Mouse (Mus musculus): ENCODE measurements at regions not wholly inside any gene's neighbourhood (a gene's known extent, or its start where the extent isn't known, plus 50 kb on each side); places are given as distances from the start of the nearest gene placed in this dataset.

DNA sequence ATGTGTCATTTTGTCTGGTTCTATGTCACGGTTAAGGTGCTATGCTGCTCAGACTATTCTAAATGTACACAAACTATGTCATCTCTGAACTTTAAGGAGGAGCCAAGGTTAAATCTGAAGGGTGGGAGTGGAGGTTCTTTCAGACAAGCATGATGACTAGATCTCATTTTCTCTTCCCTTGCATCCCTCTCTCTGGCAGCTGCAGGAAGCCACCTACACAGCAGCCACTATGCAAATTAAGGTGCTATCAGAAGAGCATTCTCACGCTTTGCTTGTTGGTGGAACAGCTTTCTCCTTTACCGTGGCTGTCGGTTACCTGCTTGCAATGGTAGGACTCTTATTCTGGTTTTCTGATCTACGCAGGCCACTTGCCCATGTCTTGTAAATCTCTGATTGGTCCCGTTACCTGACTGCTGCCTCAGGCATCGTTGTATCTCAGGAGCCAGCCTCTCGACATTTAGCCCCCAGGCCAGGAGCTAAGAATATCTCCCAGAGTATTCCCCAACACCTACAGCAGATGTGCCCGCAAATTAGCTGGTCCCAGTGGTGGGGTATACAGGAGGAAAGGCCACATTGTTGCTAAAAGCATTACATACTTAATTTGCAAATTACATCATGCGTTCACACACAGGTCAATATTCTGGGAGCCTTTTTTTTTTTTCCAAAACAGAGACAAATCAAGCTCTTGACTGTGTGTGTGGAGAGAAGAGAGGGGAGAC, 192.6 kb downstream of the Emx2 start:
- no peak for DNase-seq (ENCODE audit: low spot score)
- Histone ChIP-seq H3K9me3 (ENCODE audit: control insufficient read depth, low read length) (no peaks in the 10 kb centered on the region), H3K4me2 (ENCODE audit: low read length) (no peak overlapping the region), H3K9ac (ENCODE audit: low read length) (no peak overlapping the region), H3K27me3 (replicated peaks; ENCODE audit: control insufficient read depth, insufficient read depth, low read length) (no peaks in the 10 kb centered on the region), H3K27ac (ENCODE audit: low read depth) (no peak overlapping the region), H3K4me1 (replicated peaks; ENCODE audit: control insufficient read depth, insufficient read depth, low read length) (no peaks in the 10 kb centered on the region), H3K4me3 (ENCODE audit: low read depth, low read length) (no peak overlapping the region), H3K36me3 (ENCODE audit: control insufficient read depth, insufficient read depth, low read length) (no peaks in the 10 kb centered on the region)
- WGBS = 75% methylated on average over 10 of the region's 10 CpGs
- ATAC-seq (replicated peaks; ENCODE audit: low FRiP score, low TSS enrichment, low read depth) = no peak

DNA sequence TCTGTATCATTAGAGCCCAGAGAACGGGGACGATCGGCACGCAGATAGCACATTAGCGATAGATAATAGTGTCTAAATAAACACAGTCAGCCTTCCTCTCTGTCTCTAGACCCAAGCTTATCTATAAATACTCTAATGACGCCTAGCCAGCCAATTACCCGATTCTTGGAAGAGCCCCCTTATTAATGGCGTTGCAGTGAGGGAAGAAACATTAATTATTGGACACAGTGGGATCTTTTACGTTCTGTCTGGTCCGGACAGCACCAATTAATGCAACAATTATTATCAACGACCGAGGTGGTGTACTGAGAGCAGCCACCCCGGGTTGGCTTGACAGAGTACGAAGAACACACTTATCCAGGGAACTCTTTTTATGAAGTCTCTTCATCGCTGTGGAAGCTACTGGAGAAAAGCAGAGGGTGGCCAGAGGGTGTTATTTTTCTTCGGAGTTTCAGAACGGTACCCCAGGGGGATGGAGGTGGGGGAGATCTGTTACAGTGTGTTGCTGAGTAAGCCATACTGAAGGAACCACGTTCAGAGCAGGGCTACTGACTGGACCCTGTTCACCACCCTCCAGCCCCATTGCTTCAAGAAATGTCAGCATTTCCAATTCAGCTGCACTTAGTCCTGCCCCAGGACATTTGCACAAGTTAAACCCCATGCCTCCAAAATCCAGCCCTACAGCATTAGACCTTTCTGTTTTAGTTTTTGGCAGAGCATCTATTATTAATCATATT, 195.6 kb downstream of the Emx2 start:
- 50% methylated on average over 18 of the region's 18 CpGs for WGBS
- Histone ChIP-seq H3K36me3 (ENCODE audit: control insufficient read depth, insufficient read depth, low read length) (no peaks in the 10 kb centered on the region), H3K27ac (ENCODE audit: low read depth) (no peak overlapping the region), H3K4me1 (replicated peaks; ENCODE audit: control insufficient read depth, insufficient read depth, low read length) (no peaks in the 10 kb centered on the region), H3K4me3 (ENCODE audit: low read depth, low read length) (no peak overlapping the region), H3K9ac (ENCODE audit: low read length) (no peak overlapping the region), H3K27me3 (replicated peaks; ENCODE audit: control insufficient read depth, insufficient read depth, low read length) (no peaks in the 10 kb centered on the region), H3K9me3 (ENCODE audit: control insufficient read depth, low read length) (no peaks in the 10 kb centered on the region), H3K4me2 (ENCODE audit: low read length) (no peak overlapping the region)
- no peak for ATAC-seq (replicated peaks; ENCODE audit: low FRiP score, low TSS enrichment, low read depth)
- no peak for DNase-seq (ENCODE audit: low spot score)

DNA sequence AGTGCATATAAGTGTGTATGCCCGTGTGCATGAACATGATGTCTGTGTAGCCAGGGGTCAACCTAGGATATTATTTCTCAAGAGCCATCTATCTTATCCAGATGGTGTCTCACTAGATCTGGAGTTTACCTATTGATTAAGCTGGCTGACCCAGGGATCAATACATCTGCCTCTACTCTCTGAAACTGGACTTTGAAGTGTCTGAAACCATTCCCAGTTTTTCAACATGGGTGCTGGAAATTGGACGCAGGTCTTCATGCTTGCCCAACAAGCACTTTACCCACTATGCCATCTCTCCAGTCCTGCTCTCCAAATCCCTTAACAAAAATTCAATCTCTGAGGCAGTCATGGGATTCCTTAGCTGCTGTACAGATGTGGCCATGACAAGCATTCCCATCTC, 197.1 kb downstream of the Emx2 start:
- H3K4me2 ChIP-seq (ENCODE audit: low read length) = no peak overlapping the region
- ATAC-seq (replicated peaks; ENCODE audit: low FRiP score, low TSS enrichment, low read depth) = no peak

DNA sequence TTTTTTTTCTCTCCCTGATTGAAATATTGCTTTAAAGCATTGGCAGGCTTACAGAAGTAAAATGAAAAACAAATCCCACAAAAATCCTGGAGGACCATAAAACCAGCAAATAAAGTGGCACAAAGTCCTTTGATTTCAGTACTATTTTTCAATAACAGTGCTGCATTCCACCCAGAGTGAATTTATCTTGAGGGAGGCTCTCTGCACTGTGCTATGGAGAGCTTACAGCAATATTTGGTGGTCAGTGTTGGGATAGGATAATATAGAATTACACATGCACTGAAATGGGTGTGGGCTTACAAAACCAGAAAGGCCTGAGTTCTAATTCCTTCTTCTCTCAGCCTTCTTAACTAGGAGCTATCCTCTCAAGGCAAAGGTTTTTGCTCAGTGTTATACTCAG, 211.6 kb downstream of the Emx2 start:
- H3K4me1 ChIP-seq (replicated peaks; ENCODE audit: control insufficient read depth, insufficient read depth, low read length) = no peaks in the 10 kb centered on the region
- no peaks in the 10 kb centered on the region for H3K27me3 ChIP-seq (replicated peaks; ENCODE audit: control insufficient read depth, insufficient read depth, low read length)
- no peaks in the 10 kb centered on the region for H3K36me3 ChIP-seq (ENCODE audit: control insufficient read depth, insufficient read depth, low read length)
- ATAC-seq (replicated peaks; ENCODE audit: low FRiP score, low TSS enrichment, low read depth) (no peak), DNase-seq (ENCODE audit: low spot score) (no peak)
- H3K4me2 ChIP-seq (ENCODE audit: low read length) = no peak overlapping the region
- no peak overlapping the region for H3K4me3 ChIP-seq (ENCODE audit: low read depth, low read length)
- no peak overlapping the region for H3K9ac ChIP-seq (ENCODE audit: low read length)
- H3K9me3 ChIP-seq (ENCODE audit: control insufficient read depth, low read length) = no peaks in the 10 kb centered on the region
- no peak overlapping the region for H3K27ac ChIP-seq (ENCODE audit: low read depth)

More for the DNA sequence above, 197.1 kb downstream of the Emx2 start:
- WGBS = 96% methylated on average over 2 of the region's 2 CpGs
- no peak for DNase-seq (ENCODE audit: low spot score)
- no peak overlapping the region for H3K9ac ChIP-seq (ENCODE audit: low read length)
- no peaks in the 10 kb centered on the region for H3K36me3 ChIP-seq (ENCODE audit: control insufficient read depth, insufficient read depth, low read length)
- no peaks in the 10 kb centered on the region for H3K27me3 ChIP-seq (replicated peaks; ENCODE audit: control insufficient read depth, insufficient read depth, low read length)
- no peaks in the 10 kb centered on the region for H3K4me1 ChIP-seq (replicated peaks; ENCODE audit: control insufficient read depth, insufficient read depth, low read length)
- H3K27ac ChIP-seq (ENCODE audit: low read depth) = no peak overlapping the region
- H3K4me3 ChIP-seq (ENCODE audit: low read depth, low read length) = no peak overlapping the region
- H3K9me3 ChIP-seq (ENCODE audit: control insufficient read depth, low read length) = no peaks in the 10 kb centered on the region

DNA sequence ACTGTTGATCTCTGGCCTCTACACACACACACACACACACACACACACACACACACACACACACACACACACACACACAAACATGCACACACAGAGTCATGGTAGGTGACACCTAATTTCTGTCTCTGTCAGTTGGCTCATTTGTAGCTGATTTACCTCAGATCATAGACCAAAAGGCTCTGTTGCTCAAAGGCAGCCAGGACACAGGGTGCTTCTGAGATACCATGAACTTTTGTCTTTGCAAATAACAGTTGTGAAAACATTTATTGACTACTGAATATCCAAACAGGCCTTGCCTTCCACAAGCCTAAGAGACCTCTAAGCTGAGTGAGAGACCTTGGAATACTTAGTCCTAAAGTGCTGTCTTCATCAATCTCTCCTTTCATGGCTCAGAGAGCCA, 215.4 kb downstream of the Emx2 start:
- H3K9me3 ChIP-seq (ENCODE audit: control insufficient read depth, low read length) = no peaks in the 10 kb centered on the region
- H3K4me3 ChIP-seq (ENCODE audit: low read depth, low read length) = no peak overlapping the region
- DNase-seq (ENCODE audit: low spot score) (no peak), ATAC-seq (replicated peaks; ENCODE audit: low FRiP score, low TSS enrichment, low read depth) (no peak)
- H3K27me3 ChIP-seq (replicated peaks; ENCODE audit: control insufficient read depth, insufficient read depth, low read length) = no peaks in the 10 kb centered on the region
- no peak overlapping the region for H3K9ac ChIP-seq (ENCODE audit: low read length)
- no peak overlapping the region for H3K4me2 ChIP-seq (ENCODE audit: low read length)
- H3K36me3 ChIP-seq (ENCODE audit: control insufficient read depth, insufficient read depth, low read length) = no peaks in the 10 kb centered on the region
- H3K27ac ChIP-seq (ENCODE audit: low read depth) = no peak overlapping the region
- H3K4me1 ChIP-seq (replicated peaks; ENCODE audit: control insufficient read depth, insufficient read depth, low read length) = no peaks in the 10 kb centered on the region

DNA sequence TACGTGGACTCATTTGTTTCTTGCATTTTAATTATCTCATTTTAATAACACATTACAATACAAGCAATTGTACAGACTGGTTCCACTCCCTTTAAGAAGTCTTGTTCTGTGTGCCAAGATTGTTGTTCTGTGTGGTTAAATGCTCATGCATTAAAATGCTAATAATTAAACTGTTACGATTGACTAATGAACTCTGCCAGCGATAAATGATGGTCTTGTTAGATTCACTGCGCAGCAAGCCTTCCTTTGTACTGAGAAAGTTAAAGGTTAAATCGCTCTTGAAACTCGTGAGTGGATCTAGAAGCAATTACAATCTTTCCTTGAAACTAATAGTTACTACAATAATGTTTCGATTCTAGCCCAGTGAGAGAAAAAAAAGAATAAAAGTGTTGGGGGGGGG, 221.0 kb downstream of the Emx2 start:
- DNase-seq (ENCODE audit: low spot score) (no peak), ATAC-seq (replicated peaks; ENCODE audit: low FRiP score, low TSS enrichment, low read depth) (no peak)
- H3K4me2 ChIP-seq (ENCODE audit: low read length) = no peak overlapping the region
- no peaks in the 10 kb centered on the region for H3K27me3 ChIP-seq (replicated peaks; ENCODE audit: control insufficient read depth, insufficient read depth, low read length)
- H3K4me1 ChIP-seq (replicated peaks; ENCODE audit: control insufficient read depth, insufficient read depth, low read length) = no peaks in the 10 kb centered on the region
- H3K9me3 ChIP-seq (ENCODE audit: control insufficient read depth, low read length) = no peaks in the 10 kb centered on the region
- WGBS = 89% methylated on average over 7 of the region's 7 CpGs
- H3K4me3 ChIP-seq (ENCODE audit: low read depth, low read length) = no peak overlapping the region
- no peak overlapping the region for H3K27ac ChIP-seq (ENCODE audit: low read depth)
- H3K9ac ChIP-seq (ENCODE audit: low read length) = no peak overlapping the region
- H3K36me3 ChIP-seq (ENCODE audit: control insufficient read depth, insufficient read depth, low read length) = no peaks in the 10 kb centered on the region

DNA sequence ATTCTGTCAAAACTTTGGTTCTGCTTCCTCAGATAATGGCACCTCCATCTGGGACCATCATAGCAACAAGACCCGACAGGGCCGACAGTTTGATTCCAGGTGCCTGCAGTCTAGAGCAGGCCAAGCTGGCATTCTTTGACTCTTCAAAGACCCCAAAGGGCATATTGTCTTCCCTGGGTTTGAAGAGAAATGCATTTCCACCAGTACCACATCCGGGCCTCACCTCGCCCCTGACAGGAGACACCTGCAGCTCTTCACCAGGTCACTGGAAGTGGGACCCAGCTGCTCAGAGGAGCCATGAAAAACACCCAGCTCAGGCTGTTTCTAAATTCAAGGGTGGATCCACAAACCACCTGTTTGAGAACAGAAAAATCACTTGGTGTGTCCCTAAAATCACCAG, 222.2 kb downstream of the Emx2 start:
- WGBS = 85% methylated on average over 4 of the region's 4 CpGs
- no peak for DNase-seq (ENCODE audit: low spot score)
- Histone ChIP-seq H3K9ac (ENCODE audit: low read length) (no peak overlapping the region), H3K36me3 (ENCODE audit: control insufficient read depth, insufficient read depth, low read length) (no peaks in the 10 kb centered on the region), H3K4me2 (ENCODE audit: low read length) (no peak overlapping the region), H3K27ac (ENCODE audit: low read depth) (no peak overlapping the region), H3K27me3 (replicated peaks; ENCODE audit: control insufficient read depth, insufficient read depth, low read length) (no peaks in the 10 kb centered on the region), H3K4me1 (replicated peaks; ENCODE audit: control insufficient read depth, insufficient read depth, low read length) (no peaks in the 10 kb centered on the region), H3K9me3 (ENCODE audit: control insufficient read depth, low read length) (no peaks in the 10 kb centered on the region), H3K4me3 (ENCODE audit: low read depth, low read length) (no peak overlapping the region)
- ATAC-seq (replicated peaks; ENCODE audit: low FRiP score, low TSS enrichment, low read depth) = no peak

DNA sequence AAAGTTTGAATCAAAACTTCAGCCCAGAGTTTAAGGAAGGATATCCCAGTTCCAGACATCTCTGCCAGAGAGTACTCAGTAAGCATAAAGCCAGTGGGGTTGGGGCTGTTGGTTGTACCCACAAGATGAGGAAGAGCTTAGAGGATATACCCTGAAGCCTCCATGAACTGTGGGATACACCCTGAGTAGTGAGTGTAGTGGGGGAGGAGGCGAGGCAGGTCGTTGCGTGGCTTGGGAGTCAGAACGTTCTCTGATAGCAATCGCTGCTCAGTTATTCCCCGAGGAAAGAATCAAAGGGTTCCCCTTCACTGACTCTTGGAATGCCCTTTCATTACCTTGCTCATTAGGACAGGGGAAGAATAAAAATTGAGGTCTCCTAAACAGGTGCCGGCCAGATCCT, 226.1 kb downstream of the Emx2 start:
- Histone ChIP-seq H3K4me2 (ENCODE audit: low read length) (no peak overlapping the region), H3K4me1 (replicated peaks; ENCODE audit: control insufficient read depth, insufficient read depth, low read length) (no peaks in the 10 kb centered on the region), H3K27ac (ENCODE audit: low read depth) (no peak overlapping the region), H3K4me3 (ENCODE audit: low read depth, low read length) (no peak overlapping the region), H3K36me3 (ENCODE audit: control insufficient read depth, insufficient read depth, low read length) (no peaks in the 10 kb centered on the region), H3K9me3 (ENCODE audit: control insufficient read depth, low read length) (no peaks in the 10 kb centered on the region), H3K9ac (ENCODE audit: low read length) (no peak overlapping the region), H3K27me3 (replicated peaks; ENCODE audit: control insufficient read depth, insufficient read depth, low read length) (no peaks in the 10 kb centered on the region)
- WGBS = 89% methylated on average over 7 of the region's 7 CpGs
- ATAC-seq (replicated peaks; ENCODE audit: low FRiP score, low TSS enrichment, low read depth) (no peak), DNase-seq (ENCODE audit: low spot score) (no peak)
